Mouse (Mus musculus) left cerebral cortex, postnatal 25 days (tissue): ENCODE measurements around the gene A130010J15Rik. TPM values are rescaled to one million over a fixed set of nuclear protein-coding genes. Genes with fewer than 3 reads are reported as not detected.

Source experiments
- DNase-seq, 2 experiments: peaks; one replicate each; pipeline ENCODE4 v3.0.0; 2022; ENCODE audit warnings: low spot score in 2 of 2, mixed read lengths in 1 of 2
- intact Hi-C: fragments of 180-260 bp; cut with DNase I; formaldehyde crosslinking; loops from one replicate; pipeline ENCODE4 v1.15.1; 2025
- total RNA-seq, 2 experiments: library from RNA; stranded (reverse); gene quantifications; 2 replicates each; pipeline ENCODE4 v1.2.3; 2021

The A130010J15Rik gene
- total RNA-seq, 2 experiments from 2014 or later = 2.4 to 3.4 TPM

DNA sequence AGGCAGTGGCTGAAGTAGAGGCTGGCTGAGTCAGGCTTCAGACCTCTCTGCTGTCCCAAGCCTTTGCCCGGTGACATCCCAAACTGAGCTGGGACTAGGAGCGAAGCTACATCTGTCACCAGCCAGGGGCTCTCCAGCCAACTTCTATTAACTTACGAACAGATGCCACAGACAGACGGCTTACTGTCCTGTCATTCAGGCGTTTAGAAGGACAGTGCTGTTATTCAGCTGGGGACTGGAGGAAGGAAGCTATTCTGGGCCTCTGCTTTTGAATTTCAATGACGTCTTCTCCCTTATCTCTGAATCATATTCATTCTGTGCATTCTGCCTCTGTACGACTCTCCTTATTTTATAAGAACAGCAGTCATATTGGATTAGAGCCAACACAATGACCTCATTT lies 16.7 kb upstream of the A130010J15Rik start:
- DNase-seq = peak in 1 of 2 experiments; percentile 49
- intact Hi-C loops = no loop called here

- no peak for DNase-seq
- intact Hi-C loops = no loop called here
Measured at GRCm38 (mm10) chr1:193152872-193153271, 15.0 kb upstream of the A130010J15Rik start, which contains the start of gene Irf6. Irf6 (plus strand) TSS chr1:193153111.

DNA sequence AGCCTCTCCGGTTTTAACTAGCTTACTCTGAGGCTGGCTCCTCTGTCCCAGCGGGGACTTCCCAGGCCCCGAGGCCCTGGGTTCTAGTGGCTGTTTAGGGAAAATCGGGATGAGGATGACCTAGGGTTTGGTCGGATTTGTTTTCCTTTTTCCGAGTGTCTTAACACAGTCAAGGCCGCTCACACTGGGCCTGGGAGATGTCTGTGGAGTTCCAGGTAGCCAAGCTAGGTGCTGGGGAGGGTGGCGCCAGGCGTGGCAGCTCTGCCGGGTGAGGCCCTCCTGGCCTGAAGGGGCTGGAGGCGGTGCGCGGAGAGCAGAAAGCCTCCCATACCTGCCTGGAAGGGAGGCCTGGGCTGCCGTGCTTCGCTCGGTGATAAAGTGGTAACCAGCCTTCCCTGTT lies 14.3 kb upstream of the A130010J15Rik start:
- intact Hi-C loops = no loop called here

GRCm38 (mm10) chr1:193156316-193157110 lies 11.3 kb upstream of the A130010J15Rik start:
- no peak for DNase-seq
- intact Hi-C loops = no loop called here

More for the DNA sequence above, 14.3 kb upstream of the A130010J15Rik start:
- DNase-seq = no peak

GRCm38 (mm10) chr1:193157111-193157492 lies 10.7 kb upstream of the A130010J15Rik start:
- no peak for DNase-seq
- intact Hi-C loops = no loop called here

DNA sequence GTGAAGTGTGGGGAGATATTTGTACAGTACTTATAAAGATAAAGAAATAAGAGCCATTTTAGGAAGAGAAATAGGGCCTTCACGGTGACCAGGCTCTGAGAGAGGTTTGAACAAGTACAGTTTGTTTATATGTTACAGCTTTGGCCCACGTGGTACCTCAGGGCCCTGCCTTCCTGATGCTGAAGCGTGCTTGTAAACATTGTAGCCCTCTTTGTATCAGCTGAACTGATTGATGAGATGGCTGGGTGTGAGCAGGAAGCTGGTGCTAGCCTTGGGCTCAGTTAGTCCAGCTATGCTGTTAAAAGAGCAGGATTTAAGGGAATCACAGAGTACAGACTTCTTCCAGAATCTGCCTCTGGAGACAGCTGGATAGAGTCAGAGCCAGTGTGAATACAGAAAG lies 8.7 kb upstream of the A130010J15Rik start:
- intact Hi-C loops = no loop called here
- DNase-seq = no peak

DNA sequence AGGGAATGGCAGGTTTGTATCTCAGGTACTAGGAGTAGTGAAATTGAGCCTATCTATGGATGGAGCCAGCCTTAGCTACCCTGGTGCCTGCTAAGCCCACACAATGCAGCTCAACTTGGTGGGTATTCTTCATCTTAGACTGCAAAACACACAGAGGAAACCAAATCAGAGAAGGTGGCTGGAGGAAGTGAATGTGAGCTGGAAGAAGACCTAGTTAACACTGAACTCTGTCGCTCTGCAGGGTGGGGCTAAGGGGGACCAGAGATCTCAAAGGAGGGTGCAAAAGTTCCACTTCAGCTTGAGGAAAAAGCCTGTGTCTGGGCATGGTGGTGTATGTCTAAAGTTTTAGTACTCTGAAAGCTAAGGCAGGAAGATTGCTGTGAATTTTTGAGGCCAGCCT lies 8.2 kb upstream of the A130010J15Rik start:
- intact Hi-C loops = no loop called here
- no peak for DNase-seq

DNA sequence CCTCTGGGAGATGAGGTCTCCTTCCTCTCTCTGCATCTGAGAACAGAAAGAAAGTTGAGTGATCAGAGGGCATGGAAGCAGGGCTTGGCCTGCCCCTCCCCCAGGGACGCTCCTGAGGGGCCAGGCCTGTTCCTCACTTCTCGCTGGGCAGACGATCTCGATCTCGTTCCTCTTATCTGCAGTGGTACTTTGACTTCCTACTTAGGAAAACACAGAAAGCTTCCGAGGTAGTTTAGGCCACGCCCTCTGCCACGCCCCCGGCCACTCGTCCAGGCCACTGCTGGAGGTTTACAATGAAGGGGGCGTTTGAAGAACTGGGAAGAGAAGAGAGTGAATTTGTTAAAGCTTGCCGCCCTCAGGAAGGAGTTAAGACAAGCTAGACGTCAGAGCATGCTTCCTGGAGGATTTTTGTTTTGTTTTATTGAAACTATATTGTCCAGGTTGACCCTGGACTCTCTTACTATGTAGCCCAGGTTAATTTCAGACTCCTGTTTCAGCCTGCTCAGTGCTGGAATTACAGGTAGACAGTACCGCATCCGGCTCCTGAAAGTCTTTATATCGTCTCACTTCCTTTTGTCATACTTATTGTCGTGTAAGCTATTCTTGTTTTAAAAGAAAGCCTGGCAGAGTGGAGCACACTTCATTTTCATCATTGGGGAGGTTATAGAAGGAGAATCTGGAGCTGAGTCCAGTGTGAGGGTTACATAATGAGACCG lies 7.4 kb upstream of the A130010J15Rik start:
- peak in 1 of 2 experiments; percentile 23 for DNase-seq

DNA sequence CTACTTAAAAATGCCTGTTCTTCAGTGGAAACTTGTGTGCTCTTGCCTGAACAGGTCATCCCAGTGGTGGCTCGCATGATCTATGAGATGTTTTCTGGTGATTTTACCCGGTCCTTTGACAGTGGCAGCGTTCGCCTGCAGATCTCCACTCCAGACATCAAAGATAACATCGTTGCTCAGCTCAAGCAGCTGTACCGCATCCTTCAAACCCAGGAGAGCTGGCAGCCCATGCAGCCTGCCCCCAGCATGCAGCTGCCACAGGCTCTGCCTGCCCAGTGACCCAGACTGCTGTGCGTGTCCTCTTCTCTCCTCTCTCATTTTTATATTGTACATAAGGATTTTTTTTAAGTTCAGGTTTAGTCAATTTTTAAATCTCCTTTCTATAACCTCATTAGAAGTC lies 1.4 kb downstream of the A130010J15Rik start:
- intact Hi-C loops = no loop called here
- no peak for DNase-seq

More for the DNA sequence above, 7.4 kb upstream of the A130010J15Rik start:
- intact Hi-C loops = no loop called here

GRCm38 (mm10) chr1:193169856-193170255 lies 2.0 kb downstream of the A130010J15Rik start:
- intact Hi-C loops = no loop called here
- DNase-seq = no peak

DNA sequence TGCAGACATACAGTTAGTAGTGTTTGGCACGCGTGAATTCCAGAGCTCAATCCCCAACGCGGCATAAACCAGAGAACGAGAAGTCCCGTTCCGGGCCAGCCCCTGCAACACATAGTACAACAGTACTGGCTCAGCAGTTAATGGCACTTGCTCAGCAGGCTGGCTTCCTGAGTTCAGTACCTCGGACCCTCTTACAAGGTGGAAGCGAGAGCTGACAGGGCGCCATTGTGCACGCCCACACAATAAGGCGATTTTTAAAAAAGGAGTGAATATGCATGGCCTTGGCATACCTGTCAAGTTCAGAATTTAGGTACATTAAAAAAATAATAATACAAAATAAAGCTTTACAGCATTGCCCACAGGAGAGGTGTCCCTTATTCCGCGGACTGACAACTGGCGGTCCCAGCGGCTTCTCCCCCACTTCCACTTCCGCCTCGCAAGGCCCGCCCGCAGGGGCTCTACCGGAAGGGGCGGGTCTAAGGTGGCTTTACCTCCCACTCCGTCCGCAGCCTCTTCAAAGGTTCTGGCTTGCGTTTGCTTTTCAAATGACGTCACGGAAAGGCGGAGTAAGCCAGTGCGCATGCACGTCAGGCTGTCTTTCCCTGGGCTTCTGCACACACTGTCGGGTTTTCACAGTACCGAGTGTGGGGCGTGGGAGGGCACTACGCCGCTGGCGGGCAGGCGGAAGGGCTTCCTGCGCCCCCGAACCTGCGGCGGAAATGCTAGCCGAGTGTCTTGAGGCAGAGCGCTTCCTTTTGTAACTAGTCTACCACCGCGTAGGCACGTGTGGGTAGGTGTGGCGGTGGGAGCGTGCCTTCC lies 5.4 kb downstream of the A130010J15Rik start:
- DNase-seq = peak; percentile 93 to 99
- intact Hi-C loops = loop anchor here (2.0 kb wide), 1 partner anchor 42 kb away; the partner anchor contains the start of gene Diexf

DNA sequence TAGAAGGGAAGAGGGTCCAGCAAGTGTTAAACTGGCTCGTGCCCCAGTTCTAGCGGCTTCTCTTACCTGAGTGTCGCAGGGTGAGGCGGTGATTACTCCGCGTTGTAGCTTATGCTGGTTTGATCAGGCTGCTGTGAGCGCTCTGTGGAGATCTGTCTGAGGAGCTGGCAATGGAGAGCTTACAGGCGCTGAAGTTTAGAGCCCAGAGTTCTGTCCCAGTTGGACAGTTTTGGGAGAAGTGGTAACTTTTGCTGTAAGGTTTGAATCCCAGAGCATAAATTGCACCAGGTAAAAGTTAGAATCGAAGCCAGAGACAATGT lies 5.9 kb downstream of the A130010J15Rik start:
- intact Hi-C loops = loop anchor here (2.0 kb wide), 1 partner anchor 43 kb away; the partner anchor contains the start of gene Diexf
- no peak for DNase-seq

DNA sequence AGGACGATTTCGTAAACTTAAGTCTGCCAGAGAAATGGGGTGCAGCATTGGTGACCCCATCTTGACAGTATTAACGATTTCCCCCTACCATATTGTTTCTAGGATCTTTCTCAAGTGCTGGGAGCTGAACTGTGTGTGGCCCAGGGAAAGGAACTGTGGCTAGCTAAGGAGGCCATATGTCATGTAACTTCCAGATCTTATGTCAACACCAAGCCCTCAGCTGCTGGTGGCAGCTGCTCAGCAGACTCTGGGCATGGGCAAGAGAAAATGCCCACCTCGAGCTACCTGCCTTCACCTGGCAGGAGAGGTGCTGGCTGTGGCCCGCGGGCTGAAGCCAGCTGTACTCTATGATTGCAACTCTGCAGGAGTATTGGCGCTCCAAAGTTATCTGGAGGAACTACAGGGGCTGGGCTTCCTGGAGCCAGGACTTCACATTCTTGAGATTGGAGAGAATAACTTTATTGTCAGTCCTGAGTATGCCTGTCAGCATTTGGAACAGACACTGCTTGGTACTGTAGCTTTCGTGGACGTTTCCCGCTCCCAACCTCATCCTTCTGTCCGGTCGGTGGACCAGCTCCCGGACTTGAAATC lies 6.4 kb downstream of the A130010J15Rik start:
- intact Hi-C loops = no loop called here
- no peak for DNase-seq

DNA sequence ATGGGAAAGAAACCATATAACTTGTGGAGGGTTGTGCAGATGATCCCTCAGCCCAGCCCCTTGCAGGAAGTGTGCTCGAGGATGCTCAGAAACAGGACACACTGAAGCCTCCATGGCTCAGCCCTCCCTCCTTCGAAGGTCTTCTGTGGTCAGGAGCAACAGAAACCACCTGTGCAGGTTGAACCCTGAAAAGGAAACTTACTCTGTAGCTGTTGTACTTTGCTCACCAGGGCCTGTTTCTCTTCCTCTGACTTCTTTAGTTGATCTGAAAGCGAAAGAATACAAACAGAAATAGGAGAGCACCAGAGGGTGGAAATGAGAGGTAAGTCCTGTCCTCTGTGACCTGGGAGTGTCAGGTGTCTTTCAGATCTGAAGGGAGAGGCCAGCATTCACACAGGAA lies 13.3 kb downstream of the A130010J15Rik start:
- intact Hi-C loops = no loop called here
- DNase-seq = no peak

- DNase-seq = no peak
- intact Hi-C loops = no loop called here
Measured at GRCm38 (mm10) chr1:193188257-193188656, 20.4 kb downstream of the A130010J15Rik start.

- DNase-seq = peak; percentile 21 to 37
- intact Hi-C loops = no loop called here
Measured at GRCm38 (mm10) chr1:193189151-193189621, 21.3 kb downstream of the A130010J15Rik start.

DNA sequence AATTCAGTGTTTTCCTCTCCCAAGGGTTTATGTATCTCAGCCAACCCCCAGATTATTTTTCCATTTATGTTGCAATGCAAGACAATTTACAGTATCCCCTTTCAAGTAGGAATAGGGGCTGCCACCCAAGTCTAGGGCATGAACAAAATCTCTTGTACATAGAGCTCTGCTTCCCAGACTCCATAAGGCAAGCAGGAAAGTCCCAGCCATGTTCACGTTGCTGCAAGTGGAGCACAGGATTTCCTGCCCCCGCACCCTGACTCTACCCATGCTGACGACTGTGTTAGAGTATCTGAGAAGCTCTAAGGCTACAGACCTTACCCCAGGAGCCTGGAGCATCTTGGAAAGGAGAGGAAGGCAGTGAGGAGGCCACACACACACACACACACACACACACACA lies 21.9 kb downstream of the A130010J15Rik start:
- DNase-seq = no peak

GRCm38 (mm10) chr1:193191675-193192283 lies 23.9 kb downstream of the A130010J15Rik start:
- intact Hi-C loops = no loop called here
- DNase-seq = no peak

More for the DNA sequence above, 21.9 kb downstream of the A130010J15Rik start:
- intact Hi-C loops = no loop called here
